Comparison of ENCODE assay signal across 25 mouse cellular contexts in genomic region chr17:15898689-15899419, GRCm38 (mm10).
A peak's percentile ranks its signal among the peaks of the same experiment; 100 is the strongest.
DNase-seq lines count a peak whose midpoint lies in the region; ATAC-seq and TF ChIP-seq lines count a peak whose summit lies in the region.
"Had no signal": no experiment of that assay in that cellular context is flagged by ENCODE, and none has a peak within 500 bp of the region (broad histone marks: within the 10 kb centered on the region; RNA-seq: fewer than 3 reads in every experiment).

No protein-coding gene starts in this region.

- no peak overlapping the region for H3K9ac ChIP-seq in forebrain, embryonic 14.5 days (ENCODE audit: low read length)
- no peak overlapping the region for H3K9ac ChIP-seq in forebrain, embryonic 11.5 days (ENCODE audit: low read length)
- no peak overlapping the region for H3K9ac ChIP-seq in midbrain, postnatal 0 days (replicated peaks; ENCODE audit: low read length, poor library complexity, severe bottlenecking)
- H3K9ac ChIP-seq in midbrain, embryonic 15.5 days, result no peak overlapping the region
- H3K9ac ChIP-seq in hindbrain, embryonic 15.5 days, result no peak overlapping the region
- H3K9ac ChIP-seq in neural tube, embryonic 14.5 days (replicated peaks; ENCODE audit: low read depth, low read length), result no peak overlapping the region
- H3K9ac ChIP-seq: embryonic facial prominence, embryonic 12.5 days; forebrain, embryonic 12.5 days; heart, embryonic 12.5 days; limb, embryonic 12.5 days; liver, embryonic 12.5 days; stomach, embryonic 15.5 days had no signal

- ATAC-seq in forebrain, embryonic 14.5 days, result no peak
- no peak for ATAC-seq in forebrain, embryonic 11.5 days (replicated peaks; ENCODE audit: low FRiP score)
- ATAC-seq in midbrain, postnatal 0 days (ENCODE audit: low FRiP score), result no peak
- no peak for ATAC-seq in midbrain, embryonic 15.5 days (replicated peaks)
- ATAC-seq in hindbrain, embryonic 15.5 days (ENCODE audit: low FRiP score, low read depth), result peak; percentile 45; the same call in 1 of the 2 replicates
- peak; percentile 91 for ATAC-seq in neural tube, embryonic 14.5 days (ENCODE audit: low read depth)
- ATAC-seq: CD4-positive, CD25-positive, alpha-beta regulatory T cell, adult 4 months; intestine, postnatal 0 days; liver, embryonic 12.5 days had no signal

- TF ChIP-seq CTCF in midbrain, postnatal 0 days (IDR thresholded peaks at IDR 0.05), result no peak

- H3K27me3 ChIP-seq in forebrain, embryonic 14.5 days (replicated peaks; ENCODE audit: control insufficient read depth, insufficient read depth, low read length), result no peaks in the 10 kb centered on the region
- no peaks in the 10 kb centered on the region for H3K27me3 ChIP-seq in forebrain, embryonic 11.5 days (ENCODE audit: control insufficient read depth, insufficient read depth, low read length)
- no peaks in the 10 kb centered on the region for H3K27me3 ChIP-seq in midbrain, postnatal 0 days (ENCODE audit: insufficient read depth, low read length)
- no peaks in the 10 kb centered on the region for H3K27me3 ChIP-seq in midbrain, embryonic 15.5 days (replicated peaks)
- H3K27me3 ChIP-seq in hindbrain, embryonic 15.5 days, result no peaks in the 10 kb centered on the region
- H3K27me3 ChIP-seq in neural tube, embryonic 14.5 days (ENCODE audit: control insufficient read depth, insufficient read depth, low read length), result no peaks in the 10 kb centered on the region
- H3K27me3 ChIP-seq: embryonic facial prominence, embryonic 12.5 days; forebrain, embryonic 12.5 days; heart, embryonic 12.5 days; limb, embryonic 12.5 days; liver, embryonic 12.5 days; stomach, embryonic 15.5 days had no signal

- no peaks in the 10 kb centered on the region for H3K9me3 ChIP-seq in forebrain, embryonic 14.5 days (replicated peaks; ENCODE audit: control insufficient read depth, low read length)
- H3K9me3 ChIP-seq in forebrain, embryonic 11.5 days (ENCODE audit: control insufficient read depth, low read length), result no peaks in the 10 kb centered on the region
- H3K9me3 ChIP-seq in midbrain, postnatal 0 days (ENCODE audit: low read length), result no peaks in the 10 kb centered on the region
- no peaks in the 10 kb centered on the region for H3K9me3 ChIP-seq in midbrain, embryonic 15.5 days
- H3K9me3 ChIP-seq in hindbrain, embryonic 15.5 days, result no peaks in the 10 kb centered on the region
- no peaks in the 10 kb centered on the region for H3K9me3 ChIP-seq in neural tube, embryonic 14.5 days (ENCODE audit: control insufficient read depth, low read length)
- H3K9me3 ChIP-seq: embryonic facial prominence, embryonic 12.5 days; forebrain, embryonic 12.5 days; heart, embryonic 12.5 days; limb, embryonic 12.5 days; liver, embryonic 12.5 days; stomach, embryonic 15.5 days had no signal

- H3K4me3 ChIP-seq in forebrain, embryonic 14.5 days (ENCODE audit: low read depth, low read length), result no peak overlapping the region
- H3K4me3 ChIP-seq in forebrain, embryonic 11.5 days (ENCODE audit: low read depth, low read length), result no peak overlapping the region
- no peak overlapping the region for H3K4me3 ChIP-seq in midbrain, postnatal 0 days (ENCODE audit: low read depth, low read length)
- H3K4me3 ChIP-seq in midbrain, embryonic 15.5 days, result no peak overlapping the region
- no peak overlapping the region for H3K4me3 ChIP-seq in hindbrain, embryonic 15.5 days
- no peak overlapping the region for H3K4me3 ChIP-seq in neural tube, embryonic 14.5 days (ENCODE audit: low read depth, low read length)
- H3K4me3 ChIP-seq: embryonic facial prominence, embryonic 12.5 days; forebrain, embryonic 12.5 days; heart, embryonic 12.5 days; layer of hippocampus, adult 2 months; limb, embryonic 12.5 days; liver, embryonic 12.5 days; stomach, embryonic 15.5 days had no signal

- no peak overlapping the region for H3K4me2 ChIP-seq in forebrain, embryonic 14.5 days (ENCODE audit: low read length)
- no peak overlapping the region for H3K4me2 ChIP-seq in forebrain, embryonic 11.5 days (ENCODE audit: low read depth, low read length, severe bottlenecking)
- H3K4me2 ChIP-seq in midbrain, postnatal 0 days (ENCODE audit: low read depth, low read length, poor library complexity, severe bottlenecking), result no peak overlapping the region
- H3K4me2 ChIP-seq in midbrain, embryonic 15.5 days, result no peak overlapping the region
- H3K4me2 ChIP-seq in hindbrain, embryonic 15.5 days, result no peak overlapping the region
- no peak overlapping the region for H3K4me2 ChIP-seq in neural tube, embryonic 14.5 days (ENCODE audit: low read depth, low read length)
- H3K4me2 ChIP-seq: embryonic facial prominence, embryonic 12.5 days; forebrain, embryonic 12.5 days; heart, embryonic 12.5 days; limb, embryonic 12.5 days; liver, embryonic 12.5 days; stomach, embryonic 15.5 days had no signal

- H3K27ac ChIP-seq in forebrain, embryonic 14.5 days (ENCODE audit: low read depth, low read length), result no peak overlapping the region
- no peak overlapping the region for H3K27ac ChIP-seq in forebrain, embryonic 11.5 days (ENCODE audit: low read depth, low read length)
- no peak overlapping the region for H3K27ac ChIP-seq in midbrain, postnatal 0 days (ENCODE audit: low read depth, low read length)
- H3K27ac ChIP-seq in midbrain, embryonic 15.5 days, result no peak overlapping the region
- H3K27ac ChIP-seq in hindbrain, embryonic 15.5 days (replicated peaks), result no peak overlapping the region
- H3K27ac ChIP-seq in neural tube, embryonic 14.5 days (ENCODE audit: low read depth, low read length), result peak overlapping the region; percentile 57; the same call in 1 of the 2 replicates
- H3K27ac ChIP-seq: embryonic facial prominence, embryonic 12.5 days; forebrain, embryonic 12.5 days; layer of hippocampus, adult 2 months; limb, embryonic 12.5 days; liver, embryonic 12.5 days; stomach, embryonic 15.5 days had no signal

- H3K4me1 ChIP-seq in forebrain, embryonic 14.5 days (ENCODE audit: control insufficient read depth, insufficient read depth, low read length), result no peaks in the 10 kb centered on the region
- no peaks in the 10 kb centered on the region for H3K4me1 ChIP-seq in forebrain, embryonic 11.5 days (replicated peaks; ENCODE audit: control insufficient read depth, insufficient read depth, low read length)
- H3K4me1 ChIP-seq in midbrain, postnatal 0 days (ENCODE audit: insufficient read depth, low read length), result no peaks in the 10 kb centered on the region
- no peaks in the 10 kb centered on the region for H3K4me1 ChIP-seq in midbrain, embryonic 15.5 days
- H3K4me1 ChIP-seq in hindbrain, embryonic 15.5 days (replicated peaks), result no peaks in the 10 kb centered on the region
- no peaks in the 10 kb centered on the region for H3K4me1 ChIP-seq in neural tube, embryonic 14.5 days (ENCODE audit: control insufficient read depth, insufficient read depth, low read length)
- H3K4me1 ChIP-seq: embryonic facial prominence, embryonic 12.5 days; heart, embryonic 12.5 days; limb, embryonic 12.5 days; liver, embryonic 12.5 days; stomach, embryonic 15.5 days had no signal

- peak; percentile 12 for DNase-seq in forebrain, embryonic 14.5 days (ENCODE audit: low spot score)
- no peak for DNase-seq in forebrain, embryonic 11.5 days (ENCODE audit: low spot score)
- peak; percentile 24 for DNase-seq in midbrain, postnatal 0 days (ENCODE audit: low spot score)
- DNase-seq in liver, result no peak
- DNase-seq in frontal cortex, adult 2 months (ENCODE audit: extremely low spot score in 1 of 2, low spot score in 1 of 2), result no peak
- DNase-seq: adrenal gland, postnatal 25 days; cerebellum, adult 9-11 months; heart, postnatal 10 days; kidney, postnatal 25 days; lung, adult 18-20 months; lung, postnatal 10 days; right cerebral cortex, postnatal 4 days; thymus, postnatal 25 days had no signal

- 77% methylated on average over 7 of the region's 7 CpGs for WGBS in forebrain, embryonic 14.5 days
- 79% methylated on average over 7 of the region's 7 CpGs for WGBS in forebrain, embryonic 11.5 days
- WGBS in midbrain, postnatal 0 days, result 60% methylated on average over 7 of the region's 7 CpGs
- 65% methylated on average over 7 of the region's 7 CpGs for WGBS in midbrain, embryonic 15.5 days
- 41% methylated on average over 7 of the region's 7 CpGs for WGBS in hindbrain, embryonic 15.5 days
- 28% methylated on average over 7 of the region's 7 CpGs for WGBS in neural tube, embryonic 14.5 days

- H3K36me3 ChIP-seq in forebrain, embryonic 14.5 days (ENCODE audit: control insufficient read depth, insufficient read depth, low read length), result no peaks in the 10 kb centered on the region
- no peaks in the 10 kb centered on the region for H3K36me3 ChIP-seq in forebrain, embryonic 11.5 days (ENCODE audit: control insufficient read depth, insufficient read depth, low read length)
- H3K36me3 ChIP-seq in midbrain, postnatal 0 days (ENCODE audit: insufficient read depth, low read length), result no peaks in the 10 kb centered on the region
- no peaks in the 10 kb centered on the region for H3K36me3 ChIP-seq in midbrain, embryonic 15.5 days (replicated peaks)
- no peaks in the 10 kb centered on the region for H3K36me3 ChIP-seq in hindbrain, embryonic 15.5 days
- H3K36me3 ChIP-seq in neural tube, embryonic 14.5 days (ENCODE audit: control insufficient read depth, insufficient read depth, low read length), result no peaks in the 10 kb centered on the region
- H3K36me3 ChIP-seq: embryonic facial prominence, embryonic 12.5 days; forebrain, embryonic 12.5 days; heart, embryonic 12.5 days; limb, embryonic 12.5 days; liver, embryonic 12.5 days; stomach, embryonic 15.5 days had no signal

Comparison
In these comparisons a context has a peak if more than half of its experiments do, and no peak if none do; other contexts are left out.
1. DNase-seq: peak in forebrain, embryonic 14.5 days (single experiment) and midbrain, postnatal 0 days (single experiment); none in forebrain, embryonic 11.5 days (single experiment), liver (single experiment) and frontal cortex, adult 2 months (0 of 2).
2. ATAC-seq: peak in hindbrain, embryonic 15.5 days (single experiment) and neural tube, embryonic 14.5 days (single experiment); none in forebrain, embryonic 14.5 days (single experiment), forebrain, embryonic 11.5 days (single experiment), midbrain, postnatal 0 days (single experiment) and midbrain, embryonic 15.5 days (single experiment).